Mouse (Mus musculus): ENCODE results near the gene Emd.

Emd gene

DNA sequence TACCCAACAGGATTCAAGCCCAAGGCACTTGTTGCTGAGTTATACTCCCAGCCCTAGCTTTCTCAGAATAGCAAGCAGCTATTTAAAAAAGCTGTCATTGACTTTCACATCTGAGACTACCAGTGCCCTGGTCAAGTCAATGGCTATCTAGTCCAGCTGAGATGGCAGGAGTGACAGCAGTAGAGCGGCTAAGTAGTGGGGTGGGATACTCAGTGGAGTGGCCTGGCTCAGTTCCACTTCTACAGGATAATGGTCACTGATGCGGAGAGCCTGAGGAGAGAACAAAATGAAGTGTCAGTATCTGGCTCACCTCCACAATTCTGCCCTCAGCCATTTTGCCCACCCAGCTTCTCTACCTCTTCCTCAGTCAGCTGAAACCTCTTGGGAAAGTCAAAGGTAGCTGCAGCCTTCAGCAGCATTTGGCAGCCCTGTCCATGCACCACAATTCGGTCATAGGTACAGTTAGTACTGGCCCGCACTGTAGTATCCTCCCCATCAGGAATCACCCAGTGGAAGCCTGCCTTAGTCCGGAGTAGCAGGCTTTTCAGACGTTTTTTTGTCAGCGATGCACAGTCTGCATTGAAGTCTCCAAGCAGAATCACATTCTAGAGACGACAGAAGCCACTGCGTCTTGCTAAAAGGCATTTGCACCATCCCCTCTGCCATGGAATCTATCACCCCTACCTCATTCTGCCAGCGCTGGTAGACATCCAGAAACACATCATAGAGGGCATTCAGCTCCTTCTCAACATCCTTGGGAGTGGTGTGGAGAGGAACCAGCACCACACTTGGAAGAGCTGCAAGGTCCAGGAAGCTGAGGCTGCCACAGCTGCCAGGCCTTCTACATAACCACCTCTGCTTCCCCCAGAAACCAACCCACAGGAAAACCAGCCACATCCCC is 19.2 kb downstream of the Emd start:
- no peak for DNase-seq (ENCODE audit: low spot score in 2 of 2)

DNA sequence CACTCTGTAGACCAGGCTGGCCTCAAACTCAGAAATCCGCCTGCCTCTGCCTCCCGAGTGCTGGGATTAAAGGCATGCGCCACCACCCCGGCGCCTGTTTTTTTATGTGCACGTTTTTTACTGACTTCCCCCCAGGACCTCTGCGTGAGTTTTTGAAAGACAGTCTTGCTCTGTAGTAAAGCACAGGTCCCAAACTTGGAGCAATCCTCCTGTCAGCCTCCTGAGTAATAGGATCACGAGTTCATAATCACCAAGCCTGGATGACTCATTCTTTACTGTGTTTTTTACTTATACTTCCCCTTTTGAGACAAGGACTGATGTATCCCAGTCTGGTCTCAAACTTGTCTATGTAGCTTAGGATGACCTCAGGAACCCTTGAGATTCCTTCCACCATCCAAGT is 23.4 kb downstream of the Emd start:
- DNase-seq (ENCODE audit: low spot score in 2 of 2), result no peak

DNA sequence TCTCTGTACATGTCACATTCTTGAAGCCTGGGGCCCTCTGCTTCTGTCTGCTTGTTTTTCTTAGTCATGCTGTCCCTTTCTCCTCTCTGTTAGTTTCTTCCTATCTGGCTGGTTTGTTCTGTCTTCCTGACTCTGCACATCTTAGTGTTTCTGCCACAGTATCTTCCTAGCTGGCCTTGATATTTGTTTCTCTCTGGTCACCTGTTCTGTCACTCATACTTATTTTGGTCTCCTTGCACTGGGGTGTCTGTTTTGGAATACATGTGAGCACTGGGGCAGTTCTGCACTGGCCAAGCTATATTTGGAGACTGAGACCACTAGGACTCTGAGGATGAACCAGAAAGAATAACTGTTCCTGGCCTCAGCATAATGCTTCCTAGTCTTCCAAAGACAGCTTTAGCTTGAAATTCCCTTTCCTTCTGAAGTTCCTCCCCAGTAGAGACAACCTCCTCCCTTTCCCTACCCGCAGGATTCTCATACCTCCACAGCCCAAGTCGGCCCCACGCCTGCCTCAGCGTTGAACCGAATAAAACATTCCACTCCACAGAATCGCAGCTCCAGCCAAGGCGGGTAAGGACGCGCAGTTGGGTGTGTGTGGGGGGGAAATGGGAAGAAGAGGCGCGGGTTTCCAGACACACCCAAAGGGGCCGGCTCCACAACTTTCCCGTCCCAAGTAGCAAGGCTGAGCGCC is 26.7 kb downstream of the Emd start:
- DNase-seq (ENCODE audit: low spot score in 2 of 2), result no peak

DNA sequence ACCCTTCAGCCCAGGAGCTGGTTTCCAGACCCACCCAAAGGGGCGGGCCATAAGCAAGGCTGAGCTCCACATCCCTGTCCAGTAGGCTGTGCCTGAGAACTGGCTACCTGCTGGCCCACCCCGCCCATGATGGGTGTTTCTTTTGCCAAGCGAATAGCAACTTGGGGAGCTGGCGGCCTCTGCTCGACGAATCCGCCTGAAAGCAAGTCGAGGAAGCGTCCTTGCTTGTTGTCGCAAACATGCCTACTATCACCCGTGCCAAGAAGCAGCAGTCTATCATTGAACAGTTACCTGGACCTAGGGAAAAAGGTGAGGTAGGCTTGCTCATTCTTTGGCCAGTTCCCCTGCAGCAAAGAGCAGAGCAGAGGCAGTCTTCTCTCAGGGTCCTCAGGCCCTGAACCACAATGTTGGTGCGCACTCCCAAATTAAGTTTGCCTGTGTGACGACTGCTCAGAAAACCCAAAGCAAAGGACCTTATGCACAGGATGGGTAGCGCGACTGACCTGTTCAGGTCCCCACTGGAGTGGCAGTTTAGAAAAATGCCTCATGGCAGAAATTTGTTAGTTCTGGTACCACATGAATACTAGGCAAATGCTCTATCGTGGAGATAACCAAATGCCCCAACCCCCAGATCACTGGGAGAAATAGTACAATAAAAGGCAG is 27.4 kb downstream of the Emd start, which contains the start of the genes Taz and Dnase1l1:
Gene Taz (plus strand): TSS at position 181 of the 663 bp plus-strand sequence.
Gene Dnase1l1 (minus strand): TSS at position 606 of the 663 bp plus-strand sequence.
- DNase-seq (ENCODE audit: low spot score in 2 of 2), result peak; percentile 35 to 42

DNA sequence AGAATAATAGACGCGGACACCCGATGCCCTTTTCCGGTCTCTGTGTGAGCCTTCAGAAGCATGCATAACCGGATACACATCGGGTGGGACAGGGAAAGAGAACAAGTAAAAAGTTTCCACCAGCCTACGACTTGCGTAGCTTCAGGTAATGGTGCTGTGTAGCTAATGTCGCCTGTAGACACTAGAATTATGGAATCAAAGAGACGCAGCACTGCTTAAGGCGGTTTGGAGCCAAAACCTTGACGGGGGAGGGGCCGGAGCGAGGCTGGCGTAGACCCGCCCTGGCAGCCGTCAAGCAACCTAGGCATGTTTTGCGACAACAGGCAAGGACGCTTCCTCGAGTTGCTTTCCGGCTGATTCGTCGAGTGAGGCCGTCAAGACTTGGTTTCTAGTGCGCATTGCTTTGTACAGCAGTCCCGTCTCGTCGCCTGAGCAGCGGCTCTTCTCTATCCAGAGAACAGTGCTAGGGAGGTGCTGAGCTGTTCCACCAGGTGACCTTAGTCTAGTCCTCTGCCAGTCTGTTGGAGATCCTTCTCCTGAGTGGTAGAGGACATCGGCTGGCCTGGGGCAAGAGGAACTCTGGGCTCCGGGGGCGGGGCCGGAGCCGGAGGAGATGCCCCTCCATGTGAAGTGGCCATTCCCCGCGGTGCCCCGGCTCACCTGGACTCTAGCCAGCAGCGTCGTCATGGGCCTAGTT is 28.1 kb downstream of the Emd start:
- peak; percentile 78 to 85 for DNase-seq (ENCODE audit: low spot score in 2 of 2)

DNA sequence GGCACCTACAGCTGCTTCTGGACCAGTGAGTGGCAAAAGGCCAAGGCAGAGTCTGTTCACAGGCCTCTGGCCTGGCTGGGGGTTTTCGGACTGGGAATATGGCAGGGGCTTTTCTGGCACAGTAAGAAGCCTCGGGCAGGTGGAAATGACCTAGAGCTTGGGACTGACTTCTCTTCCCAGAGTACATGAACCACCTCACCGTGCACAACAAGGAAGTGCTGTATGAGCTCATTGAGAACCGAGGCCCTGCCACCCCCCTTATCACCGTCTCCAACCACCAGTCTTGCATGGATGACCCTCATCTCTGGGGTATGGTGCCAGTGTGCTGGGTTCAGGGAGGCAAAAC is 28.6 kb downstream of the Emd start:
- no peak for DNase-seq (ENCODE audit: low spot score in 2 of 2)

DNA sequence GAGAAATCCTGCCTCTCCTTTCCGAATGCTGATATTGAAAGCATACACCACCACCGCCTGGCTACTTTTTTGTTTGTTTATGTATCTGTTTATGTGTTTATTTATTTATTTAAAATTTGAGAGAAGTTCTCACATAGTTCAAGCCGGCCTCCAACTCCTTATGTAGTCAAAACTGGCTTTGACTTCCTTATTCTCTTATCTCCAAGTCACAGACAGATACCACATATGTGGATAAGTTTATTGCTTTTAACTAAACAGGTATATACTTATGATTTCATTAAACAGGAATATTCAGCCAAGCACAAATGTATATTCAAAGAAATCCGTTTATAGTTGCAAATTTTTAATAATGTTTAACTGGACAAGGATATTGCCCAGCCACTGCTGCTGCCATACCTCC is 38.9 kb downstream of the Emd start:
- no peak for DNase-seq (ENCODE audit: low spot score in 2 of 2)

DNA sequence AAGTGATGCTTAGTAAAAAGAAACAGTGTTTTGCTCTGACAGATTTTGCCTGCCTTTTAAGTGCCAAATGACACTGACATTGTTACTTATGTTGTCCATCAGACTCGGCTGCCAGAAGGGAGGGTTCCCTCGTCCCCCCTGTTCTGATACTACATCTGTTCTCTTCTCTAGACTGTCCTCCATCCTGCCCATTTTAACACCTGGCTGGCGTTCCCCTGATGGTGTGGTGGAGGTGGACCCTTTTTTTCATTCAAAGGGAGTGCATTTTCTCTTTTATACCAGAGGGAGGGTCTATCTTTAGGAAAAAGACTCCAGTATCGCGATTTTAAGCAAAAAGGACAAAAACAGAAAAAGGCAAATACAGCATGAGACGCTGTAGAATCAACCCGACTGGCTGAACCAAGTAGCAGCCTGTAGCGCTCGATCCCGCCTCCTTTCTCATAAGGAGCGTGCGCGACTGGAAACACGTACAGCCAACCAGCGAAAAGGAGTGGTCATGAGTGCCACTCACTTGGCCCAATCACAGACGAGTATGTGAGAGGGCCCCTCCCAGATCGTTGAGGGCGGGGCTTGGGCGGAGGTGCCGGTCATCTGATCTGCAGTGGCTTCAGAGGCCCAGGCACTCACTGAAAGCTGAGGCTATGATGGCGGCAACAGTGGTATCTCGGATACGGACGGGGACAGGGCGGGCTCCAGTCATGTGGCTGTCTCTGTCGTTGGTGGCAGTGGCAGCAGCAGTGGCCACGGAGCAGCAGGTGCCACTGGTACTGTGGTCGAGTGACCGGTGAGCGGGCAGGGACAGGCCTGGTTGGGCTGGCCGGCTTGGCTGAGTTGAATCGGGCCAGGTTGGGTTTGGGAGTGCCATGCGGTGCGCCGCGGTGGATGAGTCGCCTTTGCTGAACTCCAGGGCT is 42.3 kb downstream of the Emd start, which contains the start of gene Atp6ap1:
Gene Atp6ap1 (plus strand): TSS at position 560 of the 911 bp plus-strand sequence.
- peak; percentile 91 to 95 for DNase-seq (ENCODE audit: low spot score in 2 of 2)

DNA sequence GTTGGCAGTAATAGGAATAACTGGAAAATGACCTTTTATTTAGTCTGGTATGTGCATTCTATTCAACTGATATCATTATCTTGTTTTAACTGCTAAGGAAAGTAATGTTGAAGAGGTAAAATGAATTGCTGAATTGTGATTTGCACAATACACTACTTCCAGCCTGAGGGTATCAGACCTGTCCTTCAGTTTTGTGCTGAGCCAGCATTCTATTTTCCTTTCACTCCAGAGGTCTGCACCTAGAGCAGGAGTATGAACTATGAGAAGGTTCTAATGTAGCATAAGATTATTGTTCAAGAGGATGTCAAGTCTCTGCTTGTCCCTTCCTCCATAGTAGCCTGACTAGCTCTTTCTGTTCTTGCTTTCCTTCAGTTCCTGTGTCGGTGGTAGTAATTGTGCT is 43.9 kb downstream of the Emd start:
- no peak for DNase-seq (ENCODE audit: low spot score in 2 of 2)

DNA sequence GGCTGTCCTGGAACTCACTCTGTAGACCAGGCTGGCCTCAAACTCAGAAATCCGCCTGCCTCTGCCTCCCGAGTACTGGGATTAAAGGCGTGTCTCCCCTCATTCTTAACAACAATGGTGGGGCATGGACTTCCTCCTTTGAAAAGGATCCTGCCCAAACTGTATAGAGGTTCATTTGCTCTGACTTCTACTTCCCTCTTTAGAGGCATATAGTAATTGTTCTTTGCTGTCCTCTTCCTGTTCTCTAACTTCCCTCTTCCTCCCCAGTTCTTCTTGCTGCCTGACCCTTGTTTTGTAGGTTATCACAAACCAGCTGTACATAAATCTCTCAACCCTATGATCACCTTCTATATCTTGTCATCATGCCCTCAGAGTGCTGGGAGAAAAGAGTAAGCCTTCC is 45.2 kb downstream of the Emd start:
- DNase-seq (ENCODE audit: low spot score in 2 of 2), result no peak

DNA sequence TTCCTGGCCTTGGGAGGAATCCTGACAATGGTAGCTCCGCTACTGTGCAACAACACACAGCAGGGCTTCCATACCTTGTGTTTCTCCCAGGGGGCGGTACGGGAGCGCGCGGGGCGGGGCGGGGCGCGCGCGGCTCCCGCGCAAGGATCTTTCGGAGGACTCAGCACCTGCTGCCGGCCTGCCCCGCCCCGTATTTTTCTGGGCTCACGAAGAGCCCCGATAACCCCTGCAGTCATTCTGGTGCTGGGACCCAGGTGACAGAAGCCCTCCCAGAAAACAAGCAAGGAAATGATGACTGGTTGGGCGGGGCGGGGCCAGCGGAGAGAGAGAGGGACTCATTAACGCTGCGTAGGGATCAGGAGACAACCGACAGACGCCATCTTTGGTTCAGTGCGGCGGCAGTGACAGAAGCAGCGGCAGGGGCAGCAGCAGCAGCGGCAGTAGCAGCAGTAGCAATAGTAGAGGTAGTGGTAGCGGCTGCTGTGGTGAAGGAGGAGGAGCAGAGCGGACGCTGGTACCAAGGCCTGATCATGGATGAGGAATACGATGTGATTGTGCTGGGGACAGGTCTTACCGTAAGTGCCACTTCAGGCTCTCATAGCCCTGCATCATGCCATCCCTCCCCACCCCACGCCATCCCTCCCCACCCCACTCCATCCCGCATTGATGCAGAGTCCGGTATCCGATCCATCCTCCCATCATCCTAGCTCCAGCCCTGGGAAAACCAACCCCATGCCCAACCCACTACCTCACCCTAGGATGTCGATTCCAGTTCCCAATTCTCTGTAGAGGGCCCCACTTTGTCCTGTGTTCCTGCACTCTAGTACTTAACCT is 50.6 kb downstream of the Emd start, which contains the start of gene Gdi1:
Gene Gdi1 (plus strand): TSS at position 132 of the 834 bp plus-strand sequence.
- peak; percentile 53 to 68 for DNase-seq (ENCODE audit: low spot score in 2 of 2)
